Mouse (Mus musculus) cerebellum, adult 2 months (tissue): ENCODE results near the gene Pax5. TPM values are rescaled to one million over a fixed set of nuclear protein-coding genes. Genes with fewer than 3 reads are reported as not detected.

ENCODE experiments used
- DNase-seq, 2 experiments: peaks; one replicate each; pipeline ENCODE4 v3.0.0; 2021
- H3K27ac ChIP-seq: fragments of 200-500 bp; 2 replicates; pipeline ENCODE4 v1.5.1; 2012; ENCODE audit warnings: low read length, control low read depth, inconsistent platforms; ENCODE audit not compliant: insufficient read depth
- H3K27me3 ChIP-seq: fragments of 200-500 bp; 2 replicates; pipeline ENCODE4 v1.6.1; 2012; ENCODE audit warnings: inconsistent platforms, mild to moderate bottlenecking, low read length, moderate library complexity; ENCODE audit not compliant: control insufficient read depth, insufficient read depth
- H3K4me1 ChIP-seq: fragments of 200-500 bp; 2 replicates; pipeline ENCODE4 v1.6.1; 2011; ENCODE audit warnings: low read length; ENCODE audit not compliant: control insufficient read depth, insufficient read depth
- H3K4me3 ChIP-seq: fragments of 200-500 bp; replicated peaks from 2 replicates; pipeline ENCODE3; 2011; ENCODE audit warnings: mild to moderate bottlenecking, low read depth, low read length, control low read depth; ENCODE audit not compliant: insufficient read depth
- CTCF ChIP-seq: fragments of 200-500 bp; IDR thresholded peaks from 2 replicates; pipeline ENCODE4 v1.5.1; 2011; ENCODE audit warnings: low read depth, mild to moderate bottlenecking, control low read depth, low read length, moderate library complexity, borderline replicate concordance; ENCODE audit not compliant: insufficient read depth
- POLR2A ChIP-seq: fragments of 200-500 bp; IDR thresholded peaks from 2 replicates; pipeline ENCODE4 v1.6.1; 2011; ENCODE audit warnings: low read length, control low read depth, borderline replicate concordance; ENCODE audit not compliant: insufficient read depth
- WGBS: fragments of 180-500 bp; shearing (Covaris S2); methylation state at CpG from one replicate; pipeline ENCODE4 v1.1.7; 2018; 5-methylcytosine and 5-hydroxymethylcytosine counted together
- polyA plus RNA-seq: library from polyadenylated mRNA; depleted of rRNA; stranded (reverse); fragments of >200 nt; gene quantifications from 2 replicates; pipeline ENCODE4 v1.2.3, GENCODE M21; 2012

Pax5 gene
- polyA plus RNA-seq, 1 experiment, result 0.13 TPM

DNA sequence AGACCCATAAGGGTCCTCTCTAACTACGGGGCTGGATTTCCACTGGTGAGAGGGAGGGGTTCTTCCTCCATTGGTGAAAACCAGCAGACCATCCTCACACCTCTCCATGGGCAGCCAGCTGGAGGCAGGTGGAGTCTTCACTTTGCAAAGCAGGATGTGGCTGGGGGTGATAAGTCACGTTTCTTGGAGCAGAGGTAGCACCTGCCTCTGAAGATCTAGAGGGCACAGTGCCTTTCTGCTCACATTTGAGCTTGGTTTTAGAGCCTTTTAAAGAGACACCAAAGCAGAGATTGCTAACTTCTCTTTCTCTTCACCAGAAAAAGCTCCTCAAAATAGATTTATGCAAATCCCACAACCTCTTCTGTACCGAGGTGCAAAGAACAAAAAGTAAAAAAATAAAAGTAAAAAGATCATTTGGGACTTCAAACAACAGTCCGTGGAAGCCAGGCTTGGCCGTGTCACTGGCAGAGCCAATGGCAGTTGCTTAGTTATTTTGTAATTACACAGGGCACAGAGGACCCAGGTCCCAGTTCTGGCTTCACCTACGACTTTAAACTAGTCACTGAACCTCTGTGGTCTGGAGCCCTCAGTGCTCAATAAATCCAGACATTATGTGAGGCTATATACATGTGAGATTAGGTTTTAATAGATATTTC, 29.9 kb downstream of the Pax5 start:
- WGBS, result 86% methylated on average over 6 of the region's 6 CpGs
- Histone ChIP-seq H3K27ac (no peak overlapping the region), H3K4me1 (peaks cover 4% of the 10 kb centered on the region; the same call in 1 of the 2 replicates), H3K4me3 (no peak overlapping the region), H3K27me3 (no peaks in the 10 kb centered on the region; the same call in 1 of the 2 replicates)
- TF ChIP-seq POLR2A (no peak), CTCF (no peak)
- no peak for DNase-seq

DNA sequence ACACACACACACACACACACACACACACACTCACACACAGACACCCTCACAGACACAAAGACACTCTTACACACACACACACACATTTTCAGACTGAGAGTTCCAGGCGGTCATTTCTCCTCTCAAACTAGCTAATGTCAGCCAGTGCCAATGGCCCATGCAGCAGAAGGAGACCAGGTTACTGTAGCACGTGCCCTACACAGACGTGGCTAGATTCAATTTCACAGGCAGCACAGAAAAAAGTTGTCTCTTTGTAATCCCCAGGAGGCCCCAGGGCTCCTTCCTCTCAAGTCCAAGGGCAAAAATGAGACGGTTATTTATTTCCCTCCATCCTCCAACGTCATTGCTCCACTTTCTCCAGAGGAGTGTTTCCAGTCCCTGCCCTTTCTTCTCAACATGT, 31.6 kb downstream of the Pax5 start:
- H3K27ac ChIP-seq, result no peak overlapping the region
- 60% methylated on average over 5 of the region's 5 CpGs for WGBS
- TF ChIP-seq POLR2A (no peak), CTCF (no peak)

DNA sequence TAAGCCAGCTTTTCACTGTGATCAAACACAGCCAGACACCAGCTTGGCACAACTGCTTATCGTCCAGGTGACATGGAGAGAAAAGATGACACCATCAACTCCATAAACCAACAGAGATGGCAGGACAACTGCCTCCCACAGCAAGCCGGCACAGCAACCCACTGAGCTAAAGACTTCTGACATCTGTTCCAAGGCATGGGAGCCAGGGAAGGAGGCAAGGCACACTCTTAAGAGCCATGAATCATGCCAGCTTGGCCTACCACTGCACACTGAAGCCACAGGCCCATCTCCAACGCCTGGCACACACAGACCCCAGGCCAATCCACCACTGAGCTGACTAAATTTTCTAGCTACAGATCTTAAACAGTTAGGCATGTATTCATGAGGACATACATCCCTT, 32.3 kb downstream of the Pax5 start:
- Histone ChIP-seq H3K4me3 (no peak overlapping the region), H3K4me1 (peaks cover 4% of the 10 kb centered on the region; the same call in 1 of the 2 replicates), H3K27ac (no peak overlapping the region), H3K27me3 (no peaks in the 10 kb centered on the region; the same call in 1 of the 2 replicates)
- DNase-seq, result peak; percentile 16 to 22
- 20% methylated on average over 3 of the region's 3 CpGs for WGBS
- TF ChIP-seq POLR2A (no peak), CTCF (no peak)

More for the DNA sequence above, 31.6 kb downstream of the Pax5 start:
- Histone ChIP-seq H3K27me3 (no peaks in the 10 kb centered on the region; the same call in 1 of the 2 replicates), H3K4me1 (peaks cover 4% of the 10 kb centered on the region; the same call in 1 of the 2 replicates), H3K4me3 (no peak overlapping the region)
- DNase-seq, result no peak

DNA sequence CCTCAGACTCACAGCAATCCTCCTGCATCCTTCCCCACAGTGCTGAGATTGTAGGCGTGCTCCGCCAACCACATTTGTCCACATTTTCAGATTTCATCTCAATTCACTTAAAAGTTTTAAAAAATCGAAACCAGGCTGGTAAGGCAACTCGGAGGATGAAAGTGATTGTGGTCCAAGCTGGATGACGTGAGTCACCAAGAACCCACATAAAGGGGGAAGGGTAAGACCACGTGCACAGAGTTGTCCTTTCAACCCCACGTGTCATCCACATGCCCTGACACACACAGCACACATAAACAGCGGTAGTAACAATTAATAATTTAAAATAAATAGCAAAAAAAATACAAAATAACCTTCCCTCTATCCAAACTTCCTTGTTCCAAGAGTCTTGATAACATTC, 35.3 kb downstream of the Pax5 start:
- Histone ChIP-seq H3K27ac (no peak overlapping the region), H3K27me3 (no peaks in the 10 kb centered on the region; the same call in 1 of the 2 replicates), H3K4me1 (peaks cover 4% of the 10 kb centered on the region; the same call in 1 of the 2 replicates), H3K4me3 (no peak overlapping the region)
- 96% methylated on average over 8 of the region's 8 CpGs for WGBS
- DNase-seq, result no peak
- TF ChIP-seq CTCF (no peak), POLR2A (no peak)

DNA sequence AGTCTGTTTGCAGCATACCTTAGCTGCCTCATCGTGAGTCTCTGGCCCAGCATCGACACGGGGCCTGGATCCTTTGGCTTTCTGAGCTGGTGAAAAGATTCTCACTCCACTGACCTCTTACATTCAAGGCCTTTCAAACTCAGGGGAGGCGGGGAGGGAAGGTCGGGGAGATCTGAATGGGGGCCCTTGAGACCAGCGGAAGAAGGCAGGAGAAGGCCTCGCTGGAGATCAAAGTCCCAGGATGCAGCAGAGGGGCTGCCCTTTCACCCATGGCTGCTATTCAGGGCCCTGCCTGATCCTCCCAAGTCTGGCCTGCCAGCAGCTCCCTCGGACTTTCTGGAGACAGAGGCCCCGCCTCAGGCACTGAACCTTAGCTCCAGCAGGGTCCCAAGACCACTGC, 36.6 kb downstream of the Pax5 start:
- TF ChIP-seq POLR2A, result no peak
- no peak for TF ChIP-seq CTCF
- Histone ChIP-seq H3K4me3 (no peak overlapping the region), H3K27me3 (no peaks in the 10 kb centered on the region), H3K4me1 (peaks cover 4% of the 10 kb centered on the region; the same call in 1 of the 2 replicates), H3K27ac (no peak overlapping the region)
- WGBS, result 68% methylated on average over 9 of the region's 9 CpGs
- DNase-seq, result no peak

DNA sequence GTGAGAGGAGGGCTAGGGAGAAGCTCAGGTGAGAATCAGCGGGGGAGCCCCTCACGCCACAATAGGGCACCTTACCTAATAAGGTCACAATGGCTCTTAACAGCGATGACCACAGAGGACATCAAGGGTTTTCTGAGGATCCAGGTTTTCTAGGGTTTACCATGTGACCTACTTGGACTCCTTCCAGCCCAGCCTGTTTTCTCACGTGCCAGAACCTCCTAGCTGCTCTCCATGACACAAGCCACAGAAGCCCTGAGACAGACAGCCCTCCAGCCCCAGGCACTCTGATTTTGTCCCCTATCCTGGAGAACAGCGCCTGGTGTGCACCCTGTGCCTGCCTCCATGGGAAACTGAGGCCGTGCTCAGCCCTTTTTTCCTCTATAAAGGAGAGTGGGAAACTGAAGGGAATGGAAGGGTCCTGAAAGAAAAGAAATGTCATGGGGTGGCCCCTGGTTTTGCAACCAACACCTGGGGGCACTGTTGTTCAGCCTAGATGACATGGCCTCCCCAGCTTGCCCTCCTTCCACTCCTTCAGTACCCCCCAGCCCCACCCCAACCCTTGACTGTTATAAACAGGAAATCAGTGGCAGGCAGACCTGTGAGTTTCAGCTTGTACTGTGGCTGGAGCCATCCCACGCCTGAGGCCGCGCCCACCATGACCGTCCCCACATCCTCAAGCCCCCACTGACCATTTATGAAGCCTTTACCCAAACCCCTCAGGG, 37.9 kb downstream of the Pax5 start:
- no peak overlapping the region for H3K27ac ChIP-seq
- no peaks in the 10 kb centered on the region; the same call in 1 of the 2 replicates for H3K27me3 ChIP-seq
- TF ChIP-seq POLR2A, result no peak
- TF ChIP-seq CTCF, result no peak
- DNase-seq, result no peak
- WGBS, result 72% methylated on average over 10 of the region's 10 CpGs
- H3K4me3 ChIP-seq, result no peak overlapping the region
- no peaks in the 10 kb centered on the region for H3K4me1 ChIP-seq

DNA sequence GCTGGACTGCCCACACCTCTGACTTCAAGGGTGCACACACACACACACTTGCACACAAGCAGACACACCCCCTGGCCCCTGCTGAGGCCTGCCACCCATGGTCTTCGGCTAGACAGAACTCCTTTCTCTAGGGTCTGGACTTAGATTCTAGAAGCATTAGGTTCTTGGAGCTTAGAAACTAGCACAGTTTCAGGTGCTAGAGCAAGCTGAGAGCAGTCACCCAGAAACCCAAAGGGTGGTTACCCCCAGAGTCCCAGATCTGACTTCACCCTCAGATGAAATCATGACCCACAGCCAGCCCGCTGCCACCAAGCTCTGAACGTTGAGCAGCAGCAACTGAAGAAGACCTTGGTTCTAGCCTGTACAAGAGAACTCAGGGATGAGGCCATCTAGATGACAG, 38.8 kb downstream of the Pax5 start:
- H3K4me1 ChIP-seq, result no peaks in the 10 kb centered on the region
- DNase-seq, result no peak
- H3K27ac ChIP-seq, result no peak overlapping the region
- no peak for TF ChIP-seq CTCF
- no peak for TF ChIP-seq POLR2A
- H3K4me3 ChIP-seq, result no peak overlapping the region
- no peaks in the 10 kb centered on the region; the same call in 1 of the 2 replicates for H3K27me3 ChIP-seq
- WGBS, result 94% methylated on average over 3 of the region's 3 CpGs

DNA sequence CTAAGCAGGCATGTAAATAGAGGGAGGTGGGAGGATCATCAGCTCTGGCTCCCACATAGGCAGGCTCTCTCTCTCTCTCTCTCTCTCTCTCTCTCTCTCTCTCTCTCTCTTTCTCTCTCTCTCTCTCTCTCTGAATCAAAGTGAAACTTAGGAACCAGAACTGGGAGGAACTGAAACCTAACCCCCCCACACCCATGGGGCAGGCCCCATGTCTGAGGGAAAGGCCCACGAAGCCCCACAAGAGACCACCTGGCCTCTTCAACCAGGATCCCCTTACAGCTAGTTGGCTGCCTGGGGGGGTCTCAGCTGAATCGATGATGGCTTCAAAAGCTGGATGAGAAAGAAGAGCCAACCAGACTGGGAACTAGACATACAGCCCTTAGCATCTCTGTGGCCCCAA, 39.3 kb downstream of the Pax5 start:
- WGBS, result 95% methylated on average over 2 of the region's 2 CpGs
- Histone ChIP-seq H3K4me1 (no peaks in the 10 kb centered on the region), H3K27me3 (no peaks in the 10 kb centered on the region; the same call in 1 of the 2 replicates), H3K4me3 (no peak overlapping the region), H3K27ac (no peak overlapping the region)
- TF ChIP-seq CTCF (no peak), POLR2A (no peak)
- DNase-seq, result no peak
